Mouse (Mus musculus) heart, postnatal 0 days (tissue): ENCODE measurements around the gene Drd2. TPM values are rescaled to one million over a fixed set of nuclear protein-coding genes. Genes with fewer than 3 reads are reported as not detected.

Experiments used
- ATAC-seq: fragments of 200-750 bp; cut with Nextera tagmentation; 2 replicates; pipeline ENCODE4 v1.8.0; 2017; ENCODE audit warnings: low read depth, moderate number of reproducible peaks, moderate library complexity; ENCODE audit not compliant: insufficient read depth
- DNase-seq: peaks from one replicate; pipeline ENCODE4 v3.0.0-alpha.2; 2016; ENCODE audit warnings: low spot score
- H3K27ac ChIP-seq: fragments of 300-500 bp; sonication (generic); 2 replicates; pipeline ENCODE4 v1.5.1; 2014; ENCODE audit warnings: low read depth, mild to moderate bottlenecking
- H3K27me3 ChIP-seq: fragments of 300-500 bp; sonication (generic); 2 replicates; pipeline ENCODE4 v1.6.1; 2014; ENCODE audit warnings: low read length, mixed read lengths; ENCODE audit not compliant: control insufficient read depth, insufficient read depth
- H3K36me3 ChIP-seq: fragments of 300-500 bp; sonication (generic); replicated peaks from 2 replicates; pipeline ENCODE4 v1.6.1; 2014; ENCODE audit warnings: low read length, mixed read lengths; ENCODE audit not compliant: control insufficient read depth, insufficient read depth
- H3K4me1 ChIP-seq: fragments of 300-500 bp; sonication (generic); 2 replicates; pipeline ENCODE4 v1.6.1; 2014; ENCODE audit warnings: antibody characterized with exemption; ENCODE audit not compliant: control insufficient read depth, insufficient read depth
- H3K4me2 ChIP-seq: fragments of 300-500 bp; sonication (generic); 2 replicates; pipeline ENCODE4 v1.6.1; 2014; ENCODE audit warnings: low read depth, mild to moderate bottlenecking, low read length, moderate library complexity
- H3K4me3 ChIP-seq: fragments of 300-500 bp; sonication (generic); 2 replicates; pipeline ENCODE4 v1.5.1; 2014; ENCODE audit warnings: low read depth, low read length
- H3K9ac ChIP-seq: fragments of 300-500 bp; sonication (generic); replicated peaks from 2 replicates; pipeline ENCODE4 v1.6.1; 2014; ENCODE audit warnings: low read depth, low read length, mixed read lengths
- H3K9me3 ChIP-seq: fragments of 300-500 bp; sonication (generic); replicated peaks from 2 replicates; pipeline ENCODE4 v1.6.1; 2016; ENCODE audit warnings: low read length; ENCODE audit not compliant: control insufficient read depth
- CTCF ChIP-seq: IDR thresholded peaks from 2 replicates; pipeline ENCODE4 v1.5.1; 2016; ENCODE audit warnings: antibody characterized with exemption, control low read depth, low read depth
- EP300 ChIP-seq: IDR thresholded peaks from 2 replicates; pipeline ENCODE4 v1.6.1; 2016; ENCODE audit warnings: antibody characterized with exemption, low read depth
- WGBS: fragments of 180-500 bp; shearing (Covaris S2); extraction: QIAGEN DNeasy Blood & Tissue Kit; methylation state at CpG from one replicate; pipeline ENCODE4 v1.1.7; 2014; 5-methylcytosine and 5-hydroxymethylcytosine counted together
- polyA plus RNA-seq: library from polyadenylated mRNA; unstranded; fragments of >200 nt; fragmentation: Nextera tagmentation; extraction: Ambion mirVana; gene quantifications from 2 replicates; pipeline ENCODE4 v1.2.1, GENCODE M21; 2015
- total RNA-seq: library from RNA; depleted of rRNA; stranded (reverse); fragments of >200 nt; gene quantifications from 2 replicates; pipeline ENCODE4 v1.2.3, GENCODE M21; 2014; ENCODE audit warnings: low replicate concordance

The Drd2 gene
- total and polyA plus RNA-seq, 2 experiments from 2014 or later = 0.18 TPM; not detected in 1

GRCm38 (mm10) chr9:49341044-49341365 lies 578 bp downstream of the Drd2 start:
- no peak overlapping the region for H3K4me3 ChIP-seq
- DNase-seq (peak; percentile 52), ATAC-seq (peak; percentile 39; the same call in 1 of the 2 replicates)
- H3K4me1 ChIP-seq = no peaks in the 10 kb centered on the region
- H3K27me3 ChIP-seq = peaks cover 30% of the 10 kb centered on the region
- TF ChIP-seq CTCF = no peak
- no peak for TF ChIP-seq EP300
- no peak overlapping the region for H3K9ac ChIP-seq
- WGBS = 2% methylated on average over 10 of the region's 10 CpGs
- no peaks in the 10 kb centered on the region for H3K36me3 ChIP-seq
- H3K9me3 ChIP-seq = no peaks in the 10 kb centered on the region
- no peak overlapping the region for H3K27ac ChIP-seq
- H3K4me2 ChIP-seq = no peak overlapping the region

DNA sequence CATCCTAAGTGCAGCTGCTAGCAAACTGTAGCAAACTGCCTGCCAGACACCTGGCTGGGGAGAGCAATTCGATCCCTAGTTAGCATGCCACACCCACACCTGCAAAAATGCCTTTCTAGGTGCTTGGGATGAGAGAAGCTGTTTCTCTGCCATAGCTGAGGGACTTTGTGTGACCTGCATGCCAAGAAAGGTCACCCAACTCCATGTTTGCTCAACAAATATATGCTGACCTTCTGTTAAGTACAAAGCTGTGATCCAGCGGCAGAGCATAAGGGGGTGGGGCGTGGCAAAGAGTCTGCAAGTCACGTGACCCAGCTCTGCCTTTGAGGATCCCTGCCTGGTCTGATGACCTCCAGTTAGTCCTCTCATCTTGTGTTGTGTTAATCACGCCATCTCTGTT lies 25.3 kb downstream of the Drd2 start:
- 10% methylated on average over 5 of the region's 5 CpGs for WGBS
- no peak overlapping the region for H3K27ac ChIP-seq
- no peaks in the 10 kb centered on the region for H3K27me3 ChIP-seq
- H3K4me3 ChIP-seq = no peak overlapping the region
- TF ChIP-seq EP300 (no peak), CTCF (no peak)
- H3K9me3 ChIP-seq = no peaks in the 10 kb centered on the region
- DNase-seq (no peak), ATAC-seq (no peak)
- no peaks in the 10 kb centered on the region for H3K36me3 ChIP-seq
- no peaks in the 10 kb centered on the region; the same call in 1 of the 2 replicates for H3K4me1 ChIP-seq
- no peak overlapping the region for H3K4me2 ChIP-seq
- no peak overlapping the region for H3K9ac ChIP-seq

DNA sequence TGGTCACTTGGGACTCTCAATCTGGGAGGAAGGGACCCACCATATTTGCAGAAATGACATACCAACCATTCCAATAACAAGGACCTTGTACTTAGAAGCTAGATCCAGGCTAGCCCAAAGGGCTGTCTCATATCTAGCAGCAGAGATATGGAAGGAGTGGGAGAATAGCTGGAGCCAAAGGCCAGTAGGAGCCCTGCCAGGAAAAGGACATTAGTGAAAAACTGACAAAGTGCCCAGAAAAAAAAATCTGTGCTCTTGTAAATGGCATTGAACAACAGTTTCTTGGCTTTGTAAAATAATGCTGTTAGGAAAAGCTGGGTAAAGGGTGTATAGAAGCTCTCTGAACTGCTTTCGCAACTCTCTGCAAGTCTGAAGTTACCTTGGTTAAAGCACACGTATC lies 33.5 kb downstream of the Drd2 start:
- 73% methylated on average over 2 of the region's 2 CpGs for WGBS
- Histone ChIP-seq H3K4me3 (no peak overlapping the region), H3K36me3 (no peaks in the 10 kb centered on the region), H3K9ac (no peak overlapping the region), H3K27me3 (no peaks in the 10 kb centered on the region), H3K4me1 (no peaks in the 10 kb centered on the region), H3K4me2 (no peak overlapping the region), H3K9me3 (no peaks in the 10 kb centered on the region), H3K27ac (no peak overlapping the region)
- DNase-seq (no peak), ATAC-seq (no peak)
- TF ChIP-seq EP300 = no peak
- no peak for TF ChIP-seq CTCF

DNA sequence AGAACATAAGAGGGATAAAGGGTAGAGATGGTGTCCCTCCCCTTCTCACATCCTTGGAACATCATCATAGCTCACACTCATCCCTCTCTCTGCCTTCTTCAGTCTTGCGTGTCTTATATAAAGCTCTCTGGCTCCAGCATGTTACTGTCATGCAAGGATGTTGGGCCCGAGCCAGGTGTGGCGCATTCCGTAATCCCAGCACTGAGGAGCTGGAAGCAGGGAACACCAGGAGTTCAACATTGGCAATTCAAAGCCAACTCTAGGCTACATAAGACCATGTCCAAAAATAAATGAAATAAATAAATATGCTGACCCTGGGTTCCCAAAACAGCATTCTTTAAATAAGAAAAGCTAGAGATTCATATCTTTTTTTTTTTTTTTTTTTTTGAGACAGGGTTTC lies 39.5 kb downstream of the Drd2 start:
- H3K4me1 ChIP-seq = no peaks in the 10 kb centered on the region

GRCm38 (mm10) chr9:49384041-49384440 lies 43.6 kb downstream of the Drd2 start:
- ATAC-seq = no peak
- Histone ChIP-seq H3K36me3 (no peaks in the 10 kb centered on the region), H3K4me2 (no peak overlapping the region), H3K27me3 (no peaks in the 10 kb centered on the region), H3K9ac (no peak overlapping the region), H3K27ac (no peak overlapping the region), H3K9me3 (no peaks in the 10 kb centered on the region), H3K4me3 (no peak overlapping the region), H3K4me1 (0 out of 2 replicates have a peak, but pooled peaks cover 6% of the 10 kb centered on the region)
- WGBS = 93% methylated on average over 3 of the region's 3 CpGs
- no peak for DNase-seq
- TF ChIP-seq EP300 = no peak
- TF ChIP-seq CTCF = no peak

More for the DNA sequence above, 39.5 kb downstream of the Drd2 start:
- 66% methylated on average over 4 of the region's 4 CpGs for WGBS
- no peak overlapping the region for H3K9ac ChIP-seq
- H3K36me3 ChIP-seq = no peaks in the 10 kb centered on the region
- DNase-seq (no peak), ATAC-seq (no peak)
- no peak overlapping the region for H3K4me2 ChIP-seq
- no peak overlapping the region for H3K27ac ChIP-seq
- H3K9me3 ChIP-seq = no peaks in the 10 kb centered on the region
- H3K27me3 ChIP-seq = no peaks in the 10 kb centered on the region
- TF ChIP-seq EP300 (no peak), CTCF (no peak)
- no peak overlapping the region for H3K4me3 ChIP-seq

DNA sequence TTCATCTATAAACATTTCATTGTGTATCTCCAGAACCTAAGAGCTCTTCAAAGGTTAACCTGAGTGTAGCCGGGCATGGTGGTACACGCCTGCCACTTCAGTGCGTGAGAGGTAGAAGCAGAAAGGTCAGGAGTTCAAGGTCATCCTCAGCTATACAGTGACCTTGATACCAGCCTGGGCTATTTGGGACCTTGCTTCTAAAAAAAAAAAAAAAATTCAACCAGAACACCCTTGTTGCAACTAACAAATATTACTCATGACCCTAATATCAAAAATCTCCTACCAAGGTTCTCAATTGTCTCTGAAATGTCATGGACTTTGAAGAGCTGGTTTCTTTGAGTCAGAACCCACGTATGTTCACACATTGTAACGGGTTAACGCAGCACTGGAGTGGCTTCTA lies 44.4 kb downstream of the Drd2 start:
- DNase-seq (no peak), ATAC-seq (0 out of 2 replicates have a peak, but pooled peaks have one; percentile 22)
- H3K36me3 ChIP-seq = no peaks in the 10 kb centered on the region
- H3K4me2 ChIP-seq = no peak overlapping the region
- no peak overlapping the region for H3K4me3 ChIP-seq
- H3K27me3 ChIP-seq = no peaks in the 10 kb centered on the region
- no peak overlapping the region for H3K9ac ChIP-seq
- H3K9me3 ChIP-seq = no peaks in the 10 kb centered on the region
- no peak for TF ChIP-seq CTCF
- TF ChIP-seq EP300 = no peak
- WGBS = 34% methylated on average over 6 of the region's 6 CpGs
- peak overlapping the region; percentile 38 for H3K27ac ChIP-seq
- 0 out of 2 replicates have a peak, but pooled peaks cover 6% of the 10 kb centered on the region for H3K4me1 ChIP-seq
